Mouse (Mus musculus): ENCODE measurements around the gene Sdhaf3.
"Not testable (repeated sequence)": the region's sequence is repeated elsewhere in the genome, so short reads cannot be mapped to it uniquely, and the experiment has no call there.

Sdhaf3 gene

DNA sequence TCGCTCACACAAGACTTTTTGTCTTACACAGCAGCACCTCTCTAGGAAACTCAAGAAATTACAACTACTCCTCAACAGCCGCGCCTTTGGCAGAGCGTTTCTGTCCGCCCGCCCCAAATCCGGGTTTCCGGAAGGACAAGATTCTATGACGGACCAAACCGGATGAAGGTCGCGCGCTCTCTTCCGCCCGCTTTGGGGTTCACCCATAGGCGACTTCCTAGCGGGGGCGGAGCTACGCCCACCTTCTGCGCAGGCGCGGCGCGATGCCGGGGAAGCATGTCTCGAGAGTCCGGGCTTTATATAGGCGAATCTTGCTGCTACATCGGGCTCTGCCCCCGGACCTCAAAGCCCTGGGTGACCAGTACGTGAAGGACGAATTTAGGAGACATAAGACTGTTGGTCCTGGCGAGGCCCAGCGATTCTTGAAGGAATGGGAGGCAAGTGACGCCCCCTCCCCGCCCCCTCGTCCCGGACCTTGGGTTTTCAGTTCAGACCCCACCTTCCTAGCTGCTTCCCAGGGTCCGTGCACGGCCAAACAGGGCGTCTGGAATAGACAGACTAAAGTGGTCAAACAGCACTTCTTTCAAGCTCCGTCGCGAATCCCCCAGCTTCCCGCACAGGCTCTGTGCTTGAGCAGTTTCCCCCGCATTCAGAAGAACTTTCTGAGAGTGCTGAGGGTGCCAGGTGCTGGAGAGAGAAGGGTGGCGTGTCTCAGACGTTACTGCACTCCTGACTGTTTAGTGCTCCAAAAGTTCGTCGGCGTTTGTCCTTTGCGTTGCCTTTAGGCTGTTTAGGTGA lies at the start of gene Sdhaf3:
Sdhaf3 (plus strand) TSS at position 241 of the 798 bp plus-strand sequence.
- peak; percentile 95 for DNase-seq

DNA sequence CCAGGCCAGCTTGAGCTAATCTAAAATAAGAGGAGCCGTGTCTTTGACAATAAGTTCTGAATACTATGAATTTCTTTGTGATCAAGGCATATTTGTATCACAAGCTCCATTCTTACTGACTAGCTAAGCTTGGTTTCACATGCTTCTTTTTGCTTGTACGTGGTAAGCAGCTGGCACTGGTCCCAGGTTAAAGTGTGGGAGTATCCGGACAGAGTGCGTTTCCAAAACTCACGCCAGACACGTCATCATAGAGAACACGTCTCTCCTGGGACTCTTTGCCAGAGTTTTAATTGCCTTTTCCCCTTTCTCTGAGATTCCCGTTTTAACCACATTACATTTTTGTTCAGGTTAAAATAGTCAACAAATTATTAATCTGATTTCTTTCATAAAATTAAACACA lies 46.2 kb upstream of the Sdhaf3 start:
- peak; percentile 47 for DNase-seq

DNA sequence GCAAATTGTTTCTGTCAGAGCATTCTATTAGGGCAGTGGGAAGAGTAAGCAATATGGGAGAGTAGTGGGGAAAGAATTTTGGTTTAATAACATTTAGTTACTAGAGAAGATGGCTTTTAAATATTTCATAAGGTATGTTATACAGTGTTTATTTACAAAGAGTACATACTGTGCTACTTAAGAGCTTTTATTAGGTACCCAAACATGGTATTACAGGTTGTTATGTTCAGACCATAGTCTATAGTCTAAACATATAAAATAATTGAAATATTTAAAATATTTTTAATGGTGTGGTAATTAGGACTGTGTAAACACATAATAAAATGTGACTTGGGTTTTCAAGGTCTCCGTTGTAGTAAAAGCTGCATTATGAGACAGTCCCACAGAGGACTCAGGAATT lies 41.5 kb upstream of the Sdhaf3 start:
- DNase-seq = no peak

DNA sequence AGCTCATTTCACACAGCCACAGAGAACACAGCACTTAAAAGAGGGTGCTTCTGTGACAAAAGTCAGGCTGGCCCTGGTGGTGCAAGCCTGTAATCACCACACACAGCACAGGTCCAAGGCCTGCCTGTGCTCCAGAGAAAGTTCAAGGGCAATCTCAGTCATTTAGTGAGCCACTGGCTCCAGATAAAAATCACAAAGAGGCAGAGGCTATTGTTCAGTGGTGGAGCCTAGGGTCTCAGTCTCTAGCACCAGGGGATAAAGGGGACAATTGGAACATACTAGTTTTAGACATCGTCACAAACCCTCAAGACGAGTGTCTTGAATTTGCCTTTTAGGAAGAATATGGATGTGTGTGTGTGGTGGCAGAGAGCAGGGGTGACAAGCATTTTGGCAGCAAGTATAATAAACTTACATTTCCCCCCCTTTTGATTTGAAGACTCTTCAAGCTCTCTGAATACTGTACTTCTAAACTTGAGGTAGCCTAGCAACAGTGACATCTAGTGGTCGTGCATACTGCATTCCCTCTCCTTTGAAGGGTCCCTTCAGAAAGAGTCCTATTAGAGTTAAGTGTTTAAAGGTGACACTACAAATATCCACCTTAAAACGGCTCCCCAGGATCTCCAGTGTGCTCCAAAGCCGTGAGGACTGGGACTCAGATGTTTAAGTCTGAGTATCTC lies 40.8 kb upstream of the Sdhaf3 start:
- peak; percentile 57 for DNase-seq

DNA sequence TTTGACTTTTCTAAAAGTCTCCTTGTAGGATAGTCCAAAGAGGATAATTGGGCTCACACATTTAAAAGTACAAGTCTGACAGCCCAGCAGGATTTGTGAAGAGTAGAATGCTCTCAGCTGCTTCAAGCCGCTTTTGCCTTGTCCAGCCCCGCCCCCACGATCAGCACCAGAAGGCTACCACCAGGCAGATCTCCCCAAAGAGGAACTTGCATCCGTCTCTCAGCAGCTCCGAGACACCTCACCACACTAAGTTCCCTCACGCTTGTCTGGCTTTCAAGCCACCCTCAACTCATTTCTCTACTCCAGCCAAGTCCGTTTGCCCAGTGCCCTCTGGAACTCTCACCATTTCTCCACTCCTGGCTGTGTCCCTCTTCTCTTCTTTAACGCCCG lies 40.3 kb upstream of the Sdhaf3 start:
- DNase-seq = no peak

DNA sequence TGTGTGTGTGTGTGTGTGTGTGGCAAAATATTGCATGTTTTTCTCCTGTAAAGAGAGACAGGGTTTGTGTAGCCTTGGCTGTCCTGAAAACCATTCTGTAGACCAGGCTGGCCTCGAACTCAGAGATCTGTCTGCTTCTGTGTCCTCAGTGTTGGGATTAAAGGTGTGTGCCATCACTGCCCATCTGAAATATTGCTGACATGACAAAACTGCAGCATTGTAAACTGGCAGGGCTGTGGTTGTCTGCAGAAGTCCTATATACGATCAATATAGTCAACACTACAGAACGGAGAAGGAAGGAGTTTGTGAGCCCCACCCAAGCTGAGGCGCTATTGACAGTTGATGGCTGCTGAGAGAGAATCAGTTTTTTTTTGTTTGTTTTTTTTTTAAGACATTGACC lies 38.5 kb upstream of the Sdhaf3 start:
- DNase-seq = no peak

DNA sequence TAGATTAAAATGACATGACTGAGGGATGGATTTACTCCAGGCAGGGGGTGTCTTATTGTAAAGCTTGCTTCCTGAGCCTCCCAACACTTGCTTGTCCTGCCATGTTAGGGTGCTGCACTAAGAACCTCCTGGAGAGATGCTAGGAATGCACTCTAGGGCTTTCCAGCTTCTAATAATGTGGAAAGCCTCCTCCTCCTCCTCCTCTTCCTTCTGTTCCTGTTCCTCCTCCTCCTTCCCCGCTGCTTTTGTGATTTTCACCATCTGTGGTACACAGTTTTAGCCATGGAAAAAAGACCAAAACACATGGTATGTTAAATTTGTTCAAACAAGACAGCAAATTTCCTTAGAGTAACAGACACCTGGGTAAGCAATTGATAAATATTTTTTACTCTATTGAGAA lies 30.5 kb upstream of the Sdhaf3 start:
- DNase-seq = no peak

DNA sequence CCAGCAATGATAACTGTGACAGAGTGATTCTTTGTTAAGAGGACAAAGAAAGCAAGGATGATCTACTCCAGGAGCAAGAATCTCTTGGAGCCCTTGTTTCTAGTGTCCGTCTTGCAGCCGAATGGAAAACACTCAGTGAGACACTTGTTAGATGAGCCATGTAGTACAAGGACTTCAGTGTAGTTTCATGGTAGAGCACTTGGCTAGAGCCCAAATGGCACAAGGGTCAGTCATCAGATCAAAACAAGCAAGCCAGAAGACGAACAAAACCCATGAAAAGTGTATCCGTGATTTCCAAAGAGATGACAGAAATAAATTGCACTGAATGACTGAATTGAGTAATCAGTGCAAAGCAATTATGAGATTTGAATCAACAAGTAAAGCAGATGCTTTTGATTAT lies 25.0 kb upstream of the Sdhaf3 start:
- DNase-seq = no peak

DNA sequence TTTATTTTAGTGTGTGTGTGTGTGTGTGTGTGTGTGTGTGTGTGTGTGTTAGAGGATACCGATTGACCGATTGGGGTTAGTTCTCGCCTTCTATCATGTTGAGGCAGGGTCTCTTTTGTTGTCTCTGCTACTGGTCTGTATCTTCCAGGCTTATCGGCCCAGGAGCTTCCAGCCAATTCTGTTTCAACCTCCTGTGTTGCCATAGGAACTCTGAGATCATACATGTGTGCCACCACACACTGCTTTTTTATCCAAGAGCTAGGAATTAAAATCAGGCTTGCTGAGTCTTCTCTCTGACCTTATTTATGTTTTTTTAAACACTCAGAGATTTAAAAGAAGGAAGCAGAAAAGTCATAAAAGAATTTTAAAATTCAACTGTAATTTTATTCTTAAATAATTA lies 24.3 kb upstream of the Sdhaf3 start:
- no peak for DNase-seq

DNA sequence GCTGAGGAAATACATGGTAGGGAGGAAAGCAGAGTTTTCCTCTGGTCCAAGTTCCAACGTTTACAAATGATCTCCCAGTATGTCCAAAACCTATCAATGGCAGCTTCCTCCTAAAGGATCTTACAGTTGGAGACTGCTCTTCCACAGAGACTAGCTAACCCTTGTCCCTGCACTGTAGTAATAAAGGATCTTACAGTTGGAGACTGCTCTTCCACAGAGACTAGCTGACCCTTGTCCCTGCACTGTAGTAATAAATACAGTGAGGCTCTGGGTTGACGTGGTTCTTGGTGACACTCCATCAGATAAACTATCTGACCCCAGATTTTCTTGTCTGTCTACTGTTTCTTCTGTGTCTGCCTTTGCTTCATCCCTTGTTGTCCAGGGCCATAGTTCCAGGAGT lies 15.0 kb upstream of the Sdhaf3 start:
- DNase-seq = no peak

DNA sequence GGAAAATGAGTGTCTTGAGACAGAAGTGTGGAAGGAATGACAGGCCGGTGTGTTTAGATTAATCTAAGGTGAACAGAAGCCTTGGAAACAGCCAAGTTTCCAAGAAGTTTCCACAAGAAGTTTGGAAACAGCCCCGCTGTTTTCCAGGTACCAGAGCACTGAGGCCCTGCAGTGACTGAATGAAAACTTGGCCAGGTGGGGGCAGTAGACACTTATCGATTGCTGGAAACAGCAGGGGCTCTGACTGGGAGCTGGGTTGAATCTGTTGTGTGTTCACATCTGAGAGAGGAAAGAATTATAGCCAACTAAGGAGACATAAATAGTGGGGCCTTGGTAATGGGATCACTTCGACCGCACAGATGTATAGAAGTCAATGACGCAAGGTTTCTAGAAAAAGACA lies 13.0 kb upstream of the Sdhaf3 start:
- peak; percentile 42 for DNase-seq

DNA sequence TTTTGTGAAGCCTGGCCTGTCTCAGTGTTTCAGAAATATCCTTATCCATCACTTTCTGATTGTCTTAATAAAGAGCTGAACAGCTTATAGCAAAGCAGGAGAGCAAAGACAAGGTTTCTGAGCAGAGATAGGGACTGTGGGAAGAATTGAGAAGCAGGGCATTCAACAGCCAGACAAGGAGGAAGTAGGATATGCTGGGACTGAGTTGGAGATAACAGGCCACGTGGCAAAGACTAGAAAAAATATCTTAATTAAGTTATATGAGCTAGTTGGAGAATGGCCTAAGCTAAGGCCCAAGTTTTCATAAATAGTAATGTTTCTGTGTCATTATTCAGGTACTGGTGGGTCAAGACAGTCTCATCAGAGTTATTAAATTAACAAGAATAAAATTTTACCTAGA lies 8.2 kb upstream of the Sdhaf3 start:
- no peak for DNase-seq

DNA sequence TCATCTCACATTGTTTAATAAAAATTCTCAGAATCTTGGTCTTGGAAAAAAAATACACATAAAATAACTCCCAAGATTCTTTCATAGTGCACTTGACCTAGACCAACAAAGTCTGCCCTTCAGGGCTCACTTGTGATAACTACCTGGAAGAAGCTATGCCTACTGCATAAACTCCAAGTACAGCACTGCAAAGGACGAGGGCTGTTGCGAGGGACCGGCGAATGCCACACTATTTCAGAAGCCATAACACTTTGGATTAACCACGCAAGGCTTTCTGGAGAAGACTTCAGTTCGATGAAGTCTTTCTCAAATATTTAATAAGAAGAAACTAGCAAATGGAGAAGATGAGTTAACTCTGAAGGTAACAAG lies 425 bp upstream of the Sdhaf3 start:
- no peak for DNase-seq

DNA sequence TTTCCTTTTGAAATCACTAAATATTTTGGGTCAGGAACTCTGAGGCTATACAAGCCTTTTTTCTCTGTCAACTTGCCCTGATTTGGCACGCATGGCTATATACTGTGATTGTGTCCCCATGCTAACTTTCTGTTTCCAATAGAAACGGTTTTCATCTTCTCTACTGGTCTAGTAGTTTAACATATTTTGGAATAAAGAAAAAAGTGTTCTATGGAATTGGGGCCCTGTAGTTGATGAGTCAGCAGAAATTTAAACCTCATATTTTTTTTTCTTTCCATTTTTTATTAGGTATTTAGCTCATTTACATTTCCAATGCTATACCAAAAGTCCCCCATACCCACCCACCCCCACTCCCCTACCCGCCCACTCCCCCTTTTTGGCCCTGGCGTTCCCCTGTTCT lies 3.4 kb downstream of the Sdhaf3 start:
- DNase-seq = not testable (repeated sequence)

DNA sequence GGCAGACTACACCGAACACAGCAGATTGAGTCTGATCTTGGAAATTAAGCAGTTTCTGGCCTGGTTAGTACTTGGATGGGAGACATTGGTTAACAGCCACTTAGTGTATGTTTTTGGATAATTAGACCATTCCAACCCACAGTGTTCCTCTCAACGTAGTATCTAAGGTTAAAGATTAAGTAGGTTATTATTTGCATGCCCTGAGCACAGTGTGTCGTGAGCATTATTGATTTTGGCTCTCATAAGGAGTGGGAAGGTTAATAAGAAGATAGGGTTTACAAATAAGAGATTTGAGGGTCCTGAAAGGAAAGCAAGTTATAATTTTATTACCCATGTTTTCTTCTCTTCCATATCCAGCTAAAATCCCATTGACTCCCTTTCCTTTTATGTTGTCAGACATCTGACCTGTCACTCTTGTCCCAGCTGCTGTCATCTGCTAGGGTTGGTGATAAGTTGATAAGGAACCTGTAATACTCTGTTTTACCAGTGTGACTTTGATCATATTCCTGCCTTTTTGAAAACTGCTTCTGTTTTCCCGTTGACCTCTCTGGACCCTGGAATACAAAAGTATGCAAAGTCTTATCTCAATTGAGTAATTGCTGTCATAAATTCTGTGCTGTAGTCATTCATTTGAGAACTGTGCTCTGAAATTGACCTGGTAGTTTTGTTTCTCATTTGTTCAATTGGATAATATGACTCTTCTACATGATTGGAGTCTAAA lies 41.6 kb downstream of the Sdhaf3 start:
- DNase-seq = no peak

DNA sequence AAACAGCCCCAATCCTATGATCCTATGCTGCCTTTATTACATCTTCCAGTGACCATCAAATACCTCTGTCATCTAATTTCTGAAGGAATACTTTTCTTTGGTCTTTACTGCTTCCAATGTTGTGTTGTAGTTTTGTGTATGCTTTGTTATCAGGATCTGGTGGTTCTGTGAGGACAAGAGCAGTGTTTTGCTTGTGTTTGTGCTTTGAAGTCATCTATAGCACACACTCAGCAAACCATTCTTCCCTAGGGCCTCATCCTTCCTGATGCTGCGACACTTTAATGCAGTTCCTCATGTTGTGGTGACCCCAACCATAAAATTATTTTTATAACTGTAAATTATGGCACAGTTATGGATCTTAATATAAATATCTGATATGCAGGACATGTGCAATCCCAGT lies 42.2 kb downstream of the Sdhaf3 start:
- DNase-seq = no peak

DNA sequence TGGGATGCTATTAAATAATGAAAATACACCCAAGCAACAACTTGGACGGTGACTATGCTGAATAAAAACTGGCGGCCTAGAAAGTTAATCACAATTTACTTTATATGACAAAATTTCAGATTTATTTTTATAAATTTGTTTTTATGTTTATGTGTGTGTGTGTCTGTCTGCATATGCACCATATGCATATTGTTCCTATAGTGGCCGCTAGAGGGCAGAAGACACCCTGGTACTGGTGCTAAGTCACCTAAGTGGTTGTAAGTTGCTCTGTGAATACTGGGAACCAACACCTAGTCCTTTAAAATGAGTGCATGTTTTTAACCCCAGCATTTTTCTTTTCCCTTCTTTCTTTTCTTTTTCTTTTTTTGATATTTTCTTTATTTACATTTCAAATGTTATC lies 43.2 kb downstream of the Sdhaf3 start:
- no peak for DNase-seq

DNA sequence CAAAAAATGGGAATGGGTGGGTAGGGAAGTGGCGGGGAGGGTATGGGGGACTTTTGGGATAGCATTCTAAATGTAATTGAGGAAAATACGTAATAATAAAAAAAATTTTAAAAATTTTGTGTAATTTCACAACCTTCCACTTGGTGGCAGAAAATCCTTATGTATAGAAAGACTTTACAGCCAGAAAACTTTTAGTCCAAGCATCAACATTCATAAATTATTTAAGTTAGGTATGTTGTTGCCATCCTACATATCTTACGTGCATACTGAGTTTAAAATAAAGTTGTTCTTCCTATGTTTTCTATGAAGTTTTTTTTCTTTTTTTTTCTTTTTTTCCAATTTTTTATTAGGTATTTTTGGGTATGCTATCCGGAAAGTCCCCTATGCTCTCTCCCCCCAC lies 47.3 kb downstream of the Sdhaf3 start:
- no peak for DNase-seq

DNA sequence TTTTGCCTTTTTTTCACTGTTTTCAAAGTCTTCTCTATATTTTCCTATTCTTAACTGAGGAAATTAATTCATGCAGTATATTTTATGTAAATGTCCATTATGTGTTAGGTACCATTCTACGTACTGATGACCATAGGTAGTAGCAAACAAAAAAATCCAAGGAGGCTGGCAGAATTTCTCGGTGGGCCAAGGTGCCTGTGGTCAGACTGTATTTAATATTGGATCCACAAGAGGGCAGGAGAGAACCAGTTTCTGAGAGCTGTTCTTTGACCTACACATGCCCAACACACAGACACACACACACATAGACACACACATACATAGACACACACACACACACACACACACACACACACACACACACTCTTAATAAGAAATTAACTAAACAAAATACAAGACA lies 48.2 kb downstream of the Sdhaf3 start:
- no peak for DNase-seq

DNA sequence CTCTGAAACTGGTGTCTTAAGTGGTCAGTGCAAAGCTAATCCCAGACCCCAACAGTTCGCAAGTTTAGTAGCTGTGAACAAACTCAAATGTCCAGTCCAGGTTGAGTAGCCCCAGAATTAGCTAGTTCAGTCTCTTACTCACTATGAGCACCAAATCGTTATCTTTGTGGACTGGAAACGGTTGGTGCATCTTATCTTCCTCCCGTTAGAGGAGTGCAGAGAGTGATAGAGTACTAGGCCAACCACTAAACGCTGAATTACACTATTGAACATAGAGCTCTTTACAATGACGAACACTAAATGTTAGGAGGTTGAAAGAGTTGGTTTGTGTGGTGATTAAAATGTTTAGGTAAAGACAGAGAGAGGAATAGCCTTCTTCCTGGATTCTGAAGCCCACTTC lies 82.3 kb downstream of the Sdhaf3 start:
- no peak for DNase-seq

DNA sequence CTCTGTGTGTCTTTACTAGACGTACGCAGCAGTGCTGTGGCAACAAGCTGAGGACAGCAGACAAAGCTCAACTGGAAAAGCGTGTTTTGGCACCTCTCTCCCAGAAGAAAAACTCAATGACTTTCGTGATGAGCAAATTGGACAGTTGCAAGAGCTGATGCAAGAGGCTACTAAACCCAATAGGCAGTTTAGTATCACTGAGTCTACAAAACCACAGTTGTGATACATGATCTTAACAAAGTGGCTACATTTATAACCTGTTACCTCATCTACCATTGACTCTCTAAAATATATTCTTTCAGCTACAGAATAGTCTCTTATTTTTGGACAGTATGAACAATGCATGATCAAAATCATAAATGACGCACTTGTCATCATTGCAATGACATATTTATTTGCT lies 83.0 kb downstream of the Sdhaf3 start:
- DNase-seq = no peak

DNA sequence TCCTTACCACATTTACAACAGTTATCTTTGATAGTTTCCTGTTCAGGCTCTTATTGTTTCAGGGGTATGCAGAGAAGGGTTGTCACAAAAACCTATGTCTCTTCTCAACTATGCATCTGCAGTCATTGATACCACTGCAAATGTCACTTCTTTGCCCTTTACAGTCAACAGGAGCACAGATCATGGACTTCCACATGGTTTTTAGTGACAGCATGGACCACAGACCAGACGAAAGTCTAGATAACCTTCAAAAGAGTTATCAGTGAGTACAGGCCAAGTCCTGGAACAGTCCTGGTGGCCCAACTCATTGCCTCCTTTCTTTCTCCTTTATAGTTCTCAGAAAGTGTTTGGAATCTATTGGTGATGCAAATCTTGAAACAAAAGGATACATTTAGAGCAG lies 86.1 kb downstream of the Sdhaf3 start:
- no peak for DNase-seq

DNA sequence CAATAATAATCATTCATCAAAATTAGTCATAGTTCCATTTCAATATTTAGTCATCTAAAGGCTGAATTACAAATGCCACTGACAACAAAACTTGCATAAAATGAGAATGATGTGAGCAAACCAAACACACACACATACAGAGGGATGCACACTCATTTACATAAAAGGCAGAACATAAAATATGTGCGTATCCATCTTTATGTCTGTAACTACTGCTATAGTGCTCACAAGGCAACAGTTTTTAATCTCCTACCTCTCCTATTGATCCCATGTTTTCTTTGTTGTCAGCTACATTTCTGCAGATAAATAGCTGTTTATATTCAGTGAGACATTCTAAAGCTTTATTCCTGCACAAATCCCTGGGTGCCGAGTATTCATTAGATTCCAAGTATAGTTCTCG lies 107.0 kb downstream of the Sdhaf3 start:
- DNase-seq = no peak

DNA sequence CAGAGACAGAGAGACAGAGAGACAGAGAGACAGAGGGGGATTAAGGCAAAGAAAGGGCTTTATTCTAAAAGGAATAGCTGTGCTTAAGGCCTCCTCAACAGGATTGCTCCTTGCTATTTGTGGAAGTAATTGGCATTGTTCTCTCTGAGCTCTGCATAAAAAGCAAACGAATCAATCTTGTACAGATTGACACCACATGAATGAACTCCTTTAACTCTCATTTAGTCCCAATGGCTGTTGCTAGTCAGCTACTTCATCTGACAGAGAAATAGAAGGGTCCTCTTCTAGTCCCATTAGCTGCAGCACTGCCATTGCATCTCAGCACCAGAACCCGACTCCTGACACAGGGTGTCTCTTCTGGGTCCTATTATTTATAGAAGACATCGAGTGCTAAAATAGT lies 113.0 kb downstream of the Sdhaf3 start:
- no peak for DNase-seq
